Mouse (Mus musculus): ENCODE data around the gene Ntmt1.

Gene Ntmt1

GRCm38 (mm10) chr2:30864968-30865381, 57.3 kb downstream of the Ntmt1 start:
- no peak for DNase-seq (ENCODE audit: low read depth, low spot score)

DNA sequence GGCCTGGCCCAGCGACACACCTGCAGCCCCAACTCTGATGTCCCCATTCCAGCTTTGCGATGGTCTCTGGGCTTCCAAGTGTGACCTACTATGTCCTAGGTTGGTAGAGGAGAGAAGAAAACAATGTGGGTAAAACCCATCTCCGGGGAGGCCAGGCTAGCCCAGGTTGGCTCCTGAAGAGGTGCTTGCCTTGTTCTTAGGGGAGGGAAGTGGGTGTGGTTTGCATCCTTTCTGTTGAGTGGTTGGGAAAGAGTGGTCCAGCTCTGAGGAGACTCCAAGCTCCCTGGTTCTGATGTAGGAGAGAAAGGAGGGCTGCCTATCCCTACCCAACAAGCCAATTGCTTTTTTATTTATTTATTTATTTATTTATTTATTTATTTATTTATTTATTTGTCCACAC, 57.8 kb downstream of the Ntmt1 start:
- DNase-seq (ENCODE audit: low read depth, low spot score), result no peak

DNA sequence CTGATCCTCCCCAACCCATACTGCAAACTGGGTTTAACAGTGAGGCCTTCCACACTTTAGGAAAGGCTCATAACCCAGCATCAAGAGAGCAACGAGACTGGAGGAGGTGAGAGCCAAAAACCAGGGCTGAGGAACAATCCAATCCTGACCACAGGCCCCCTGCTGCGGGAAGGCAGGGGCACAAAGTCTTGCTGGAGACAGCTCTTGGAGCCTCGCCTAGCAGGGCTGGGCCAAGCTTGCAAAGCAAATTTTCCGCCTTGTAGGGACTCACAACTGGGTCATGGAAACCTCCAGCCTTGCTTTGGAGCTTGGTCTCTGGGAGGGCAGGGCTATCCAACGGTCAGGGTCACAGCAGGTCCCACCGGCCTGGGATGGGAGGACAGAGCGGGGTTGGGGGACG, 63.2 kb downstream of the Ntmt1 start:
- DNase-seq (ENCODE audit: low read depth, low spot score), result no peak

Data from CD4-positive, CD25-positive, alpha-beta regulatory T cell, adult 2 months (primary cell).